Mouse (Mus musculus): ENCODE measurements at regions not wholly inside any gene's neighbourhood (a gene's known extent, or its start where the extent isn't known, plus 50 kb on each side); places are given as distances from the start of the nearest gene placed in this dataset.
A peak's percentile ranks its signal among the peaks of the same experiment; 100 is the strongest.
"Not testable (repeated sequence)": the region's sequence is repeated elsewhere in the genome, so short reads cannot be mapped to it uniquely, and the experiment has no call there.

- no peak for DNase-seq
Measured at GRCm38 (mm10) chr13:6837446-6837845, 188.9 kb upstream of the Pfkp start.

DNA sequence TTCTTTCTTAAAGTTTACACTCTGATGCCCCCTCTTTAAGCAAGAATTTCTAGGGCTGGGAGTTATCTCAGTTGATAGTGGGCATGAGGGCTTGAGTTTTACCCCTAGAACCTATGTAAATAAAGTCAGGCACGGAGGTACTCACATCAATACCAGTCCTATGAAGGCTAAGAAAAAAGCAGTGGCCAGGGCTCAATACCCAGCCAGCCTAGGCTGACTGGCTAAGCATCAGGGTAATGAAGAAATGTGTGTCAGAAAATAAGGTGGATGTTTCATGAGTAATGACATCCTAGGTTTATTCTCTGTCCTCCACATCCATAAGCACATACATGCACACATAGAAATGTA lies 188.5 kb upstream of the Pfkp start:
- no peak for DNase-seq

GRCm38 (mm10) chr13:6836351-6837074 lies 187.9 kb upstream of the Pfkp start:
- DNase-seq = peak; percentile 68

DNA sequence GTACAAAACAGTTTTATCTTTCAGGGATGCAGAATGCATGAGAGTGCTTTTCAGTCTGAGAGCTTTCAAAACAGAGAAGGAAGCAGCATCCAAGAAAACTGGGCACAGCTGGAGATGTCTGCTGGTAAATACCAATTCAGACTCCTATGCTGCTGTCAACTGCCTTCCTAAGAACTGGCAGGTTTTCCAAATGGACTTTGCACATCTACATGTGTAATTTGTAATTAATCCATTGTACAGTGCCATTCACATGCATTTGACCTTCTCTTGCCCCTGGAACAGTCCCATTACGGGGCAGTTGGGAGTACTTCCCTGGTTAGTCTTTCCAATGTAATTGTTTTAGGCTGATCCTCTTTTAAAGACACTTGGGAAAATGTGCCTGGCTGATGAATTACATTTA lies 181.3 kb upstream of the Pfkp start:
- no peak for DNase-seq

DNA sequence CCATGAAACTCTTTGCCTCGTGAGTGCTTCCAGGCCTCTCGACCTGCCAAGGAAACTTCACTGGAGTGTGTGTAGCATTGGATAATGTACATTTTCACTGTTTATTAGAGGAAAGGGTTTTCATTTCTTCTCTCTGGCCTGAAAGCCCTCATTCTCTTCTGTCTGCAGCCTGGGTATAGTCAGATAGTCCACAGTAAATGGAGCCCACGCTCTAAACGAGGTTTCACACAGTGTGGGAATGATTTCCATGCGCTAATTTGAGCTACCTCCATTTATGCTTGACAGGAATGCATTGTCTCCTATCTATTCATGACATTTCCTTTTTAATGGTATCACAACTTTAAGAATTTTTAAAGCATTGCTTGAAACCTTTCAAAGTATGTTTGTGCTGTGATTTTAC lies 180.8 kb upstream of the Pfkp start:
- no peak for DNase-seq

GRCm38 (mm10) chr13:6828601-6829330 lies 180.2 kb upstream of the Pfkp start:
- DNase-seq = not testable (repeated sequence)

- DNase-seq = no peak
Measured at GRCm38 (mm10) chr13:6802243-6803157, 153.9 kb upstream of the Pfkp start.

DNA sequence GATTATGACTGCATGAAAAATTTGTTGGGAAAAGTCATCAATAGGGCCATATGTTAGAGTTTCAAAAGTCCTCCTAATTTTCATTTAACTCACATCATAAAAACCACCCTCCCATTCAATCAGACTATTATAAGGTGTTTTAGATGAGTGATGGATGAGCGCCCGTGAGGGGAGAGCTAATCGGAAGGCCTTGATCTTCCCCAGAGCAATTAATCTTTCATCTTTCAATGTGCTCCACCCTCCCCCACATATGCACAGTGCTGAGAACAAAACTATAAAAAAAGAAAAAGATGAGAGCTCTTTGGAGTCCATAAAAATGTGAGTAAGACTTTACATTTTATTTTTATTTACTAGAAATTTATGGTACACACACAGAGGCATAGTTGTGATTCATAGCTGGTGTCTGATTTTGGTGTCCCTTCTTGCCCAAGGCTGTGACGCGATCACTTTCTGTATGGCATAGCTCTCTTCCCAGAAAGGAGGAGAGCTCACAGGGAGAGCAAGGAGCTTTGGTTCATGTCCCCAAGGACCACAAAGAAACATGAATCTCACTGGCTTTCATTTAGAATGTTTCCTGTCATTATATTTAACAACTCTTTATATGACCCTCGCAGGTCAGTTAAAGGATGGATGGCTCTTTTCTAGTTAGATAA lies 119.5 kb upstream of the Pfkp start:
- DNase-seq = peak; percentile 21

DNA sequence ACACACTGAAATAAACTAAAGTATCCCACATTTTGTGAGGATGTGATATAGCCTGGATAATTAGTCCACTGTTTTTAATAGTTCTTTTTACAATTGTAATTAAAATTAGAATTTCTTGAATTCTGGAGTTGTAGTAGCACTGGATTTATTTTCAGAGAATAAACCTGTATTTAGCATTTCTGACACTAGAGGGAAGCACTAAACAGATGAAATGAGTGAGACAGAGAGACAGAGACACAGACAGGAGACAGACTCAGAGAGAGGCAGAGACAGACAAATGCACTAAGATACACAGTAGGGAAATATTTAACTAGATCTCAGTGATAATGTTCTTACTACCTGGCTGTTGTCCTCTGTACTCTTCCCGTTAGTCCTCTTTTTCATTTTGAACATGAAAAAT lies 108.6 kb upstream of the Pfkp start:
- peak; percentile 49 for DNase-seq

GRCm38 (mm10) chr13:6751599-6751998 lies 103.0 kb upstream of the Pfkp start:
- DNase-seq = no peak

DNA sequence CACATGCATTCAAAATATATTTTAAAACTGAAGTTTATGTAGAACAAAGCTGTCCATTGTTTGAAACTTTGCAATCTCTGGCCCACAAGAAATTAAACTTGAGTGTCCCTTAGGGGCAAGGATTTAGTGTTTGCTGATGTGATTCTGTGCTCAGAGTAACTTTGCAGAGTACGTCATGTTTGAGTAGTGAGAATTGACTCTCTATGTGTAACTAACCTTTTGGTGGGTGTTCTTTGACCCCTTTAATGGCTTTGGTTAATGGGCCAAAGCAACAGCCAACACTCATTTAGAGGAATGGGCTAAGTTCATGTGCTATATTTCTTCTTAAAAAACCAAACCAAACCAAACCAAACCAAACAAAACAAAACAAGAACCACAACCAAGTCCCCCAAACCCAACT lies 102.6 kb upstream of the Pfkp start:
- DNase-seq = no peak

DNA sequence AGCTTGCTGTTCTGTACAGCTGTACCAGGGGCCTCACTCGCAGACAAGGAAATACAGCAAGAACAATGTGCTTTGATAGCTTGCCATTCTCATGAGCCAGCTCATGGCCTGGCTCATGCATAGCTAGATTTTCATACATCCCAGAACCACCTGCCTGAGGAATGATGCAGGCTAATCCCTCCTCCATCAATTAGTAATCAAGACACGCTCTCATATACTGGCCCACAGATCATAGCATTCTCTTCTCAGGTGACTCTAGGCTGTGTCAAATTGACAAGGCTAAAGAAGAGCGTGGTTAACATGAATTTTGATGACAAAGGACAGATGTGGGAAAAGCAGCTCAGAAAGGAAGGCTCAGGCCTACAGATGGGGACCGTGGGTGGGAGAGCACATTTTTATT lies 93.3 kb upstream of the Pfkp start:
- no peak for DNase-seq

GRCm38 (mm10) chr13:6736984-6737566 lies 88.5 kb upstream of the Pfkp start:
- DNase-seq = peak; percentile 62
